In the genomic region with DNA sequence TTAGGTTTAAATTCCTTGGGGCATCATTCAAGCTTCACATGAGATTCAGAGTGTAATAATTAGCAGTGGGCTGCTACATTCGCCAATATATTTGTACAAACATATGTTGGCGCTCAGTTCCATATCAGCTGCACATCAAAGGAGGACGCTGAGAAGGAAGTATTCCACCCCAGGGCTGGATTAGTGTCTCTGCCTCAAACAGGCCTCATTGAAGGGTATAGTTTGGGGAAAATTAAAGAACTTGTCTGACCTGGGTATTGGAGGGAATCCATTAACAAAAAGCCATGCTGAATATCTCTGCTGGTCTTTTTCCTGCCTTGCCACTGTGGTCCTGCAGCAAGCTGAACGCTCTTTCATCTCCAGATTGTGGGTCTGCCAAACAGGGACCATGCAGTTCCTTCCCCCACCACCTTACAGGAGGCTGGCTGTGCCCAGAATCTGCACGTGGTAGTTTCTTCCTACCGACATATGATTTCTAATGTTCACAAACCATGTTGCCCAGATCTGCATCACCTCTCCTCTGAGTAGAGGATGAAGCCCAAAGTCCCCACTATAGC, we compare ENCODE assay signal across 20 mouse cellular contexts.
A peak's percentile ranks its signal among the peaks of the same experiment; 100 is the strongest.
DNase-seq lines count a peak whose midpoint lies in the region; ATAC-seq and TF ChIP-seq lines count a peak whose summit lies in the region.
"Had no signal": no experiment of that assay in that cellular context is flagged by ENCODE, and none has a peak within 500 bp of the region (broad histone marks: within the 10 kb centered on the region; RNA-seq: fewer than 3 reads in every experiment).

No protein-coding gene starts in this region.

- H3K9me3 ChIP-seq in forebrain, embryonic 15.5 days: no peaks in the 10 kb centered on the region
- no peaks in the 10 kb centered on the region for H3K9me3 ChIP-seq in midbrain, embryonic 14.5 days (ENCODE audit: control insufficient read depth, low read length)
- H3K9me3 ChIP-seq: embryonic facial prominence, embryonic 13.5 days; hindbrain, embryonic 15.5 days; limb, embryonic 15.5 days; neural tube, embryonic 13.5 days had no signal

- H3K4me2 ChIP-seq in forebrain, embryonic 15.5 days (replicated peaks): no peak overlapping the region
- 0 out of 2 replicates have a peak overlapping the region, but pooled peaks have one; percentile 3 for H3K4me2 ChIP-seq in midbrain, embryonic 14.5 days (ENCODE audit: low read length)
- H3K4me2 ChIP-seq: embryonic facial prominence, embryonic 13.5 days; heart, embryonic 11.5 days; hindbrain, embryonic 15.5 days; limb, embryonic 15.5 days; neural tube, embryonic 13.5 days had no signal

- peak; percentile 57 for ATAC-seq in forebrain, embryonic 15.5 days (replicated peaks)
- ATAC-seq in midbrain, embryonic 14.5 days (ENCODE audit: low FRiP score, low TSS enrichment): no peak
- ATAC-seq: lung, postnatal 0 days had no signal

- no peak overlapping the region for H3K9ac ChIP-seq in forebrain, embryonic 15.5 days (replicated peaks)
- no peak overlapping the region for H3K9ac ChIP-seq in midbrain, embryonic 14.5 days (replicated peaks; ENCODE audit: low read length)
- H3K9ac ChIP-seq: embryonic facial prominence, embryonic 13.5 days; hindbrain, embryonic 15.5 days; limb, embryonic 15.5 days; neural tube, embryonic 13.5 days had no signal

- no peak overlapping the region for H3K4me3 ChIP-seq in forebrain, embryonic 15.5 days
- no peak overlapping the region for H3K4me3 ChIP-seq in midbrain, embryonic 14.5 days (replicated peaks; ENCODE audit: low read depth, low read length)
- H3K4me3 ChIP-seq: embryonic facial prominence, embryonic 13.5 days; hindbrain, embryonic 15.5 days; limb, embryonic 15.5 days; neural tube, embryonic 13.5 days had no signal

- peak; percentile 68 for DNase-seq in heart, adult 11 months
- DNase-seq in heart, adult 8-10 months (ENCODE audit: low spot score): no peak
- peak; percentile 54 for DNase-seq in brain, embryonic 14.5 days (ENCODE audit: low read depth)
- DNase-seq in midbrain, embryonic 14.5 days: peak; percentile 49
- no peak for DNase-seq in adrenal gland, postnatal 4 days (ENCODE audit: low spot score in 2 of 2)
- no peak for DNase-seq in right cerebral cortex, postnatal 10 days (ENCODE audit: low spot score in 2 of 2)
- DNase-seq: adrenal gland, postnatal 36 days; cerebellum, adult 8-10 months; gastrocnemius, postnatal 36 days; heart, postnatal 10 days; kidney, adult 11 months; thymus, postnatal 25 days had no signal

- no peaks in the 10 kb centered on the region for H3K27me3 ChIP-seq in forebrain, embryonic 15.5 days
- no peaks in the 10 kb centered on the region for H3K27me3 ChIP-seq in midbrain, embryonic 14.5 days (ENCODE audit: control insufficient read depth, insufficient read depth, low read length)
- H3K27me3 ChIP-seq: CH12.LX; embryonic facial prominence, embryonic 13.5 days; hindbrain, embryonic 15.5 days; limb, embryonic 15.5 days; neural tube, embryonic 13.5 days had no signal

- no peaks in the 10 kb centered on the region for H3K36me3 ChIP-seq in forebrain, embryonic 15.5 days
- no peaks in the 10 kb centered on the region for H3K36me3 ChIP-seq in midbrain, embryonic 14.5 days (ENCODE audit: control insufficient read depth, insufficient read depth, low read length)
- H3K36me3 ChIP-seq: embryonic facial prominence, embryonic 13.5 days; hindbrain, embryonic 15.5 days; limb, embryonic 15.5 days; neural tube, embryonic 13.5 days had no signal

- H3K4me1 ChIP-seq in forebrain, embryonic 15.5 days: peaks cover 7% of the 10 kb centered on the region; the same call in 1 of the 2 replicates
- peaks cover 6% of the 10 kb centered on the region; the same call in 1 of the 2 replicates for H3K4me1 ChIP-seq in midbrain, embryonic 14.5 days (ENCODE audit: control insufficient read depth, insufficient read depth, low read length)
- H3K4me1 ChIP-seq: embryonic facial prominence, embryonic 13.5 days; hindbrain, embryonic 15.5 days; limb, embryonic 15.5 days had no signal

- WGBS in forebrain, embryonic 15.5 days: 32% methylated on average over 6 of the region's 6 CpGs
- 28% methylated on average over 6 of the region's 6 CpGs for WGBS in midbrain, embryonic 14.5 days

- no peak for TF ChIP-seq POLR2A in brain, embryonic 14.5 days (IDR thresholded peaks at IDR 0.05; ENCODE audit: borderline replicate concordance, extremely low read depth, insufficient read depth, insufficient read length, poor library complexity, severe bottlenecking)

- TF ChIP-seq CTCF in brain, embryonic 14.5 days (IDR thresholded peaks at IDR 0.05; ENCODE audit: borderline replicate concordance, extremely low read depth, insufficient read depth, insufficient read length): peak; percentile 12; the same call in 1 of the 2 replicates

- no peak overlapping the region for H3K27ac ChIP-seq in forebrain, embryonic 15.5 days (replicated peaks)
- H3K27ac ChIP-seq in midbrain, embryonic 14.5 days (replicated peaks; ENCODE audit: low read depth, low read length): no peak overlapping the region
- H3K27ac ChIP-seq: embryonic facial prominence, embryonic 13.5 days; hindbrain, embryonic 15.5 days; limb, embryonic 15.5 days; neural tube, embryonic 13.5 days had no signal

Comparison
In these comparisons a context has a peak if more than half of its experiments do, and no peak if none do; other contexts are left out.
1. DNase-seq: peak in heart, adult 11 months (single experiment), brain, embryonic 14.5 days (single experiment) and midbrain, embryonic 14.5 days (single experiment); none in heart, adult 8-10 months (single experiment), adrenal gland, postnatal 4 days (0 of 2) and right cerebral cortex, postnatal 10 days (0 of 2).